Mouse (Mus musculus) yolk sac, embryonic 10.5 days (tissue): Measurements from ENCODE around the gene Glp1r.

Experiments used
- DNase-seq: peaks from one replicate; pipeline ENCODE4 v3.0.0-alpha.2; 2017; ENCODE audit warnings: low spot score

Gene Glp1r

GRCm38 (mm10) chr17:30912536-30912935 lies 10.9 kb downstream of the Glp1r start:
- no peak for DNase-seq

GRCm38 (mm10) chr17:30914264-30914663 lies 12.6 kb downstream of the Glp1r start:
- DNase-seq: no peak

GRCm38 (mm10) chr17:30923566-30923965 lies 21.9 kb downstream of the Glp1r start:
- DNase-seq: no peak

DNA sequence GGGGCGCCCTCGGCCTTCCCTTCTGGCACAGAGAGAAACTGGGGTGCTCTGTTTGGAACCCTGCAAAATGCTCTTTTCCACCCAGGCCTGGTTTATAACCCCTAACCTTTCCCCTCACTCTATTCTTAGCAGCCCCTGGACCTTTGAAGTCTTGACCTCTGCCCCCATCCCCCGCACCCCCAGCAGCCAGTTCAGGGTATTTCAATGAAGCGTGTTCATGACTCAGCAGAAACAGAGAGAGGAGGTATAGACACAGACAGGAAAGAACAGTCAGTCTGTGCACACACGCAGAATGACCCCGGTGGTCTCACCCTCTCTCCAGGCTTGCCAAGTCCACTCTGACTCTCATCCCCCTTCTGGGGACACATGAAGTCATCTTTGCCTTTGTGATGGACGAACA lies 29.2 kb downstream of the Glp1r start:
- DNase-seq: peak; percentile 79

GRCm38 (mm10) chr17:30932836-30933235 lies 31.2 kb downstream of the Glp1r start:
- no peak for DNase-seq

- no peak for DNase-seq
Measured at GRCm38 (mm10) chr17:30935301-30935700, 33.7 kb downstream of the Glp1r start.

DNA sequence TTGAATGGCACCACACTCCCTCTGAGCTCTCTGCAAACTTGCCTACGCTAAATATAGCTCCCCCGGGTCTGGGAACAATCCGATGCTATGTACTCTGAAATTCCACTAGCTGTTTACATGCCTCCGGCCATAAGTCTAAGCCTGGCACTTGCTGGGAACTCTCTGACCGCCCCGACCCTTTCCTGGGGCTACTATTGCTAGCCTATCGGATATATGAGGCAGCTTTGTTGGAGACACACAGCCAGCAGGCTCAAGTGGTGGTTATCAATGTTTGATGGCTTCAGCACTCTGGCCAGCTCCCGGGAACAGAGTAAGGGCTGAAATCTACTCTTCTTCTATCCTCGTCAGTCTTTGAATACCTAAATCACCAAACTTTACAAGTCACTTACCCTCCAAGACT lies 36.9 kb downstream of the Glp1r start:
- peak; percentile 54 for DNase-seq

DNA sequence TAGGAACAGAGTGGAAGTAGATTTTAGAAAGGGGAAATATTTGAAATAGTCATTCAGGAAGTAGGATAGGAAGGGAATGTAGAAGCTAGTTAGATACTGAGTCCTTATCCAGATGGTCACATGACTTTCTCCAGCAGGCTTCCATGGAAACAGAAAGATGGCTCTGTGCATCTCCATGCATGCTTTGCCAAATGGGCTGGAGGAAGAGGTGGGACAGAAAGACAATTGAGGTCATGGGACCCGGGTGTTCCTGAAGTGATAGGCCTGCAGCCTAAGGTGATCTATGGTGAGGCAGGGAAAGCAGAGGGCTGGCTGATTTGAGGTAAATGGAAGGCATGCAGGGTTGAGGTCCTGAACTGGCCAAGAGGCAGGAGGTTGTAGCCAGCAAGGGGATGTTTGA lies 46.8 kb downstream of the Glp1r start:
- DNase-seq: no peak

DNA sequence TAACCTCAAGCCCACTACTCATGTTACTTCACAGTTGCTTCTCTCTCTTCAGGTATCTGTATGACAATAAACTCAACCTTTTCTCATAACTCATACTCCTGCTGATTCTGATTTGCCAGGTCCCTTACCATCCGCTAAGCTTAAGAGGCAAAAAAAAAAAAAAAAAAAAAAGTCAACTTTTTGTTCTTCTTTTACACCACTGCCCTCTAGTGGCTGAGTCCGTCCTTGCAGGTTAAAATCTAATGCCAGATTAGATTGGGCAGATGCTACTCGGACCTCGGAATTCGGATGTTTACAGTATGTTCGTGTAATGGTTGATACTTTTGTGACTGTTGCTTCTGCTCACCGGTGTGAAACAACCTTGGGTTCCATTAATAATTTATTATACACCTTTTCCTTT lies 49.2 kb downstream of the Glp1r start:
- peak; percentile 43 for DNase-seq

DNA sequence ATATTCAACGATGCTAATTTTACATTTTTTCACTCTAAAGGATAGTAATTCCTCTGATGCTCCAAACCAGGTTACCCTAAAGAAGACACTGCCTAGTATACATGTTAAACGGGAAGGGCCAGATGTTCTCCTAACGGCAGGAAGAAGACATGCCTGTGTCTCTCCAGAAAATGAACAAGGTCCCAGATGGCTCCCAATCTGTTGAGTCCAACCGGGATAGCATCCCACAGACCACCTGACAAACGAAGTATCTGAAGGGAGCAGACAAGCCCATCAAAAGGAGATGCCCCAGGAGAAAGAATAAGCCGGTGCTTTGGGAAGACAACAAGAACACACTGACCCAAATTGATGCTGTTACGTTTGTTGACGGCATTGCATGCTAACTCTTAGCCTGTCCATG lies 50.0 kb downstream of the Glp1r start:
- DNase-seq: no peak

GRCm38 (mm10) chr17:30954340-30954739 lies 52.7 kb downstream of the Glp1r start, which contains the start of gene Umodl1:
Gene Umodl1 (plus strand): TSS chr17:30954640.
- DNase-seq: no peak

DNA sequence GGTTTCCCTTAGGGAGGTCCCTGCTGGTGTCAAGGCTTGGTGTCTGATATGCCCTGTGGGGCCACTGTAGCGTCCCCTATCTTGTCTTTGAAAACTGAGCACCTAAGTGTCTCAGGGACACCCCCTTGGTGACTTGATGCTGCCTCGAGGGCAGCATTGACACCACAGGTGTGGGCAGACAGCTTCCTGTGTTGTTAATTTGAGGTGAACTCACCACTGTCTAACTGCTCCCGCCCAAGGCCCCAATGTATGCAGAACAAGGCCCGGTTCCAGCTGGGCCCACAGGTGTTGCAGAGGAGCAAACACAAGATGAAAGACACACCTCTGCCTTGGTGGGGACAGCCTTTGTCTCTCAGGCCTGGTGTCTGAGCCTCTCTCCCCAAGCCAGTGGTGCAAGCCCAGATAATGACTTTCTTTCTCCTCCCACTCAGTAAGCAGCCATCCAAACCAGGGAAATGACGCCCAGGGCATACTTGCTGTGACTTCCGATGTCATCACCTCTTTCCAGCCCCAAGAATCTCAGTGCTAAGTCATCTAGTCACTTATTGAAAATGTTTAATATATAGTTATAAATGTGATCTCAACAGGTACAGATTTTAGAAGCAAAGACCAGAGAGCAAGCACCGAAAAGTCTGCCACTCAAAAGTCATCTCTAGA lies 60.4 kb downstream of the Glp1r start:
- no peak for DNase-seq

- no peak for DNase-seq
Measured at GRCm38 (mm10) chr17:30962880-30963279, 61.3 kb downstream of the Glp1r start.

GRCm38 (mm10) chr17:30969983-30970382 lies 68.4 kb downstream of the Glp1r start:
- no peak for DNase-seq

DNA sequence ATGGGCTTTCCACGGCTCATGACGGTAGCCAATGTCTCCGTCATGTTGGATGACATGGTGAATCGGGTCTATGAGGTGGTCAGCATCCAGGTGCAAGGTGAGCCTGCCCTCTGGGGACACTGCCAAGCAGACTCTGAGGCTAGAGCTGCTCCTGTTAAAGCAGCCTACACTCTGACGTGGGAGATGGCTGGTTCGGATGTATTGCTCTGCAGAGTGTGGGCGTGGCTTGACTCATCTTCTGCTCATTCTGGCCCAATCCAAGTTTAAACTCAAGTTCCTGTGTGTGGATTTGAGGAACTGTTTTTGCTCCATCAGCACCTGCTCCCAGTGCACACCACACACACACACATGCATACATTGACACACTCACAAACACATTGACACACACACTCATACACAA lies 70.3 kb downstream of the Glp1r start:
- no peak for DNase-seq

GRCm38 (mm10) chr17:30973332-30973731 lies 71.7 kb downstream of the Glp1r start:
- DNase-seq: no peak

GRCm38 (mm10) chr17:30977290-30977689 lies 75.7 kb downstream of the Glp1r start:
- DNase-seq: no peak

- DNase-seq: no peak
Measured at GRCm38 (mm10) chr17:30978556-30978955, 76.9 kb downstream of the Glp1r start.

DNA sequence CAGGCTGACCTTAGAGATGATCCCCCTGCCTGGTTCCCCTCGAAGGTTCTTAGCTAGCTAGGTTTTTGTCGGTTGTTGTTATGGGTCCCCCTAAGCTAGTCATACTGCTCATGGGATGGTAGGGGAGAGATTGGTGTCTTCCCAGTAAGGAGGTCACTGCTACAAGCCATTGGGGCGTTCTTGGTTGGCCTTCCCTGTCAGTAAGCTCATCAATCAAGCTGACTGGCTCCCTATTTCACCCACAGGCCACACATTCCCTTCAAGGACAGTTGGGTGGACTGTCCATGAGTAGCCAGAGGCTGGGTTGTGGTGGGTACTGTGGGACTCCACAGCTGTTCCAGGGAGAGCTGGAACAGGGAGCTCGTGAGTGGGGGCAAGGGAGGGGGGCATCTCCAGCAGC lies 81.9 kb downstream of the Glp1r start:
- DNase-seq: no peak

DNA sequence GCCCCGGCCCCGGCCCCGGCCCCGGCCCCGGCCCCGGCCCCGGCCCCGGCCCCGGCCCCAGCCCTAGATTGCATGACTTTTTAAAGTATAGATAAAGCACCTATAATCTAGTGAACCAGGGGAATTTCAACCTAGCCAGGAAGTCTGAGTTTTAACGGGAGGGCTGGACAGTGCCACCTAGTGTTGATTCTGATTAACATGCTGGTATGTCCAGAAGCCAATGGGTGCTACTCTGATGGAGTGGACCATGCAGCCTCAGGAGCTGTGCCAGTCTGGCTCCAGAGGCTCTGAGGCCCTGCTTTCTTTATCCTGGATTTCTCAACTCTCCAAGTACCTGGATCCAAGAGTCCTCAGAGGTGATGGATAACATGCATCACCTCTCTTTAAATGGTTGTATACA lies 88.6 kb downstream of the Glp1r start:
- no peak for DNase-seq
